Mouse (Mus musculus): ENCODE measurements at regions not wholly inside any gene's neighbourhood (a gene's known extent, or its start where the extent isn't known, plus 50 kb on each side); places are given as distances from the start of the nearest gene placed in this dataset.
"Not testable (repeated sequence)": the region's sequence is repeated elsewhere in the genome, so short reads cannot be mapped to it uniquely, and the experiment has no call there.

GRCm38 (mm10) chr9:78769168-78769567 is 153.8 kb downstream of the Cd109 start:
- H3K36me3 ChIP-seq, result no peaks in the 10 kb centered on the region
- H3K9me3 ChIP-seq, result no peaks in the 10 kb centered on the region
- no peak overlapping the region for H3K27ac ChIP-seq (replicated peaks)
- no peak overlapping the region for H3K4me3 ChIP-seq
- H3K9ac ChIP-seq, result no peak overlapping the region
- no peak overlapping the region for H3K4me2 ChIP-seq
- ATAC-seq (ENCODE audit: extremely low read depth, insufficient number of reproducible peaks, low FRiP score, low TSS enrichment), result no peak
- no peaks in the 10 kb centered on the region for H3K4me1 ChIP-seq
- H3K27me3 ChIP-seq (replicated peaks), result 0 out of 2 replicates have a peak, but pooled peaks cover 4% of the 10 kb centered on the region
- WGBS, result 35% methylated on average over 5 of the region's 5 CpGs

- H3K4me2 ChIP-seq, result no peak overlapping the region
- no peaks in the 10 kb centered on the region for H3K36me3 ChIP-seq
- no peak overlapping the region for H3K27ac ChIP-seq (replicated peaks)
- no peak overlapping the region for H3K4me3 ChIP-seq
- H3K27me3 ChIP-seq (replicated peaks), result 0 out of 2 replicates have a peak, but pooled peaks cover 4% of the 10 kb centered on the region
- peaks cover 3% of the 10 kb centered on the region; the same call in 1 of the 2 replicates for H3K4me1 ChIP-seq
- no peak overlapping the region for H3K9ac ChIP-seq
- WGBS, result 59% methylated on average over 3 of the region's 3 CpGs
- ATAC-seq (ENCODE audit: extremely low read depth, insufficient number of reproducible peaks, low FRiP score, low TSS enrichment), result no peak
- no peaks in the 10 kb centered on the region for H3K9me3 ChIP-seq
These were observed 158.6 kb downstream of the Cd109 start for GRCm38 (mm10) chr9:78773936-78774335.

- Histone ChIP-seq H3K36me3 (no peaks in the 10 kb centered on the region), H3K27ac (replicated peaks) (no peak overlapping the region), H3K4me2 (0 out of 2 replicates have a peak overlapping the region, but pooled peaks have one; percentile 3), H3K27me3 (replicated peaks) (0 out of 2 replicates have a peak, but pooled peaks cover 4% of the 10 kb centered on the region), H3K4me1 (peaks cover 3% of the 10 kb centered on the region; the same call in 1 of the 2 replicates), H3K4me3 (no peak overlapping the region), H3K9ac (no peak overlapping the region), H3K9me3 (no peaks in the 10 kb centered on the region)
- no peak for ATAC-seq (ENCODE audit: extremely low read depth, insufficient number of reproducible peaks, low FRiP score, low TSS enrichment)
- WGBS, result 8% methylated on average over 5 of the region's 5 CpGs
These were observed 160.1 kb downstream of the Cd109 start for GRCm38 (mm10) chr9:78775462-78775861.

- Histone ChIP-seq H3K4me2 (no peak overlapping the region), H3K4me3 (no peak overlapping the region), H3K27me3 (replicated peaks) (no peaks in the 10 kb centered on the region; the same call in 1 of the 2 replicates), H3K9me3 (no peaks in the 10 kb centered on the region), H3K27ac (replicated peaks) (no peak overlapping the region), H3K36me3 (no peaks in the 10 kb centered on the region), H3K9ac (no peak overlapping the region), H3K4me1 (peaks cover 3% of the 10 kb centered on the region; the same call in 1 of the 2 replicates)
- WGBS, result 63% methylated on average over 4 of the region's 4 CpGs
- no peak for ATAC-seq (ENCODE audit: extremely low read depth, insufficient number of reproducible peaks, low FRiP score, low TSS enrichment)
These were observed 165.2 kb downstream of the Cd109 start for GRCm38 (mm10) chr9:78780595-78780994.

- Histone ChIP-seq H3K9ac (no peak overlapping the region), H3K27ac (replicated peaks) (no peak overlapping the region), H3K9me3 (no peaks in the 10 kb centered on the region), H3K4me3 (no peak overlapping the region), H3K4me1 (no peaks in the 10 kb centered on the region), H3K36me3 (no peaks in the 10 kb centered on the region), H3K27me3 (replicated peaks) (peaks cover 5% of the 10 kb centered on the region; the same call in 1 of the 2 replicates), H3K4me2 (no peak overlapping the region)
- ATAC-seq (ENCODE audit: extremely low read depth, insufficient number of reproducible peaks, low FRiP score, low TSS enrichment), result no peak
- 82% methylated on average over 4 of the region's 4 CpGs for WGBS
These were observed 167.0 kb downstream of the Cd109 start for GRCm38 (mm10) chr9:78782297-78782696.

GRCm38 (mm10) chr9:78782860-78783259 is 167.5 kb downstream of the Cd109 start:
- Histone ChIP-seq H3K27me3 (replicated peaks) (peaks cover 6% of the 10 kb centered on the region; the same call in 1 of the 2 replicates), H3K36me3 (no peaks in the 10 kb centered on the region), H3K4me3 (no peak overlapping the region), H3K9ac (no peak overlapping the region), H3K9me3 (no peaks in the 10 kb centered on the region), H3K27ac (replicated peaks) (no peak overlapping the region), H3K4me2 (no peak overlapping the region), H3K4me1 (no peaks in the 10 kb centered on the region)
- ATAC-seq (ENCODE audit: extremely low read depth, insufficient number of reproducible peaks, low FRiP score, low TSS enrichment), result no peak
- 70% methylated on average over 8 of the region's 8 CpGs for WGBS

- peaks cover 6% of the 10 kb centered on the region; the same call in 1 of the 2 replicates for H3K27me3 ChIP-seq (replicated peaks)
- H3K4me2 ChIP-seq, result no peak overlapping the region
- H3K4me1 ChIP-seq, result no peaks in the 10 kb centered on the region
- no peak overlapping the region for H3K27ac ChIP-seq (replicated peaks)
- 0% methylated on average over 1 of the region's 1 CpGs for WGBS
- no peak overlapping the region for H3K9ac ChIP-seq
- no peak overlapping the region for H3K4me3 ChIP-seq
- H3K36me3 ChIP-seq, result no peaks in the 10 kb centered on the region
- no peak for ATAC-seq (ENCODE audit: extremely low read depth, insufficient number of reproducible peaks, low FRiP score, low TSS enrichment)
- H3K9me3 ChIP-seq, result no peaks in the 10 kb centered on the region
These were observed 172.5 kb downstream of the Cd109 start for GRCm38 (mm10) chr9:78787866-78788265.

GRCm38 (mm10) chr9:78789703-78790102 is 174.4 kb downstream of the Cd109 start:
- H3K4me3 ChIP-seq, result no peak overlapping the region
- H3K4me1 ChIP-seq, result no peaks in the 10 kb centered on the region
- H3K9ac ChIP-seq, result no peak overlapping the region
- H3K27me3 ChIP-seq (replicated peaks), result peaks cover 6% of the 10 kb centered on the region; the same call in 1 of the 2 replicates
- no peak overlapping the region for H3K4me2 ChIP-seq
- no peaks in the 10 kb centered on the region for H3K36me3 ChIP-seq
- no peak for ATAC-seq (ENCODE audit: extremely low read depth, insufficient number of reproducible peaks, low FRiP score, low TSS enrichment)
- no peaks in the 10 kb centered on the region for H3K9me3 ChIP-seq
- no peak overlapping the region for H3K27ac ChIP-seq (replicated peaks)

- Histone ChIP-seq H3K9ac (no peak overlapping the region), H3K36me3 (no peaks in the 10 kb centered on the region), H3K9me3 (no peaks in the 10 kb centered on the region), H3K4me3 (no peak overlapping the region), H3K27me3 (replicated peaks) (peaks cover 6% of the 10 kb centered on the region; the same call in 1 of the 2 replicates), H3K4me2 (no peak overlapping the region), H3K4me1 (no peaks in the 10 kb centered on the region), H3K27ac (replicated peaks) (no peak overlapping the region)
- 74% methylated on average over 2 of the region's 2 CpGs for WGBS
- ATAC-seq (ENCODE audit: extremely low read depth, insufficient number of reproducible peaks, low FRiP score, low TSS enrichment), result no peak
These were observed 174.8 kb downstream of the Cd109 start for GRCm38 (mm10) chr9:78790155-78790554.

- 36% methylated on average over 1 of the region's 1 CpGs for WGBS
- Histone ChIP-seq H3K36me3 (no peaks in the 10 kb centered on the region), H3K27ac (replicated peaks) (no peak overlapping the region), H3K9me3 (no peaks in the 10 kb centered on the region), H3K4me1 (no peaks in the 10 kb centered on the region), H3K9ac (no peak overlapping the region), H3K4me3 (no peak overlapping the region), H3K4me2 (no peak overlapping the region), H3K27me3 (replicated peaks) (no peaks in the 10 kb centered on the region)
- no peak for ATAC-seq (ENCODE audit: extremely low read depth, insufficient number of reproducible peaks, low FRiP score, low TSS enrichment)
These were observed 180.5 kb downstream of the Cd109 start for GRCm38 (mm10) chr9:78795801-78796200.

GRCm38 (mm10) chr9:78817221-78817620 is 201.9 kb downstream of the Cd109 start:
- no peak overlapping the region for H3K9ac ChIP-seq
- H3K4me2 ChIP-seq, result no peak overlapping the region
- H3K9me3 ChIP-seq, result no peaks in the 10 kb centered on the region
- no peaks in the 10 kb centered on the region for H3K36me3 ChIP-seq
- WGBS, result 66% methylated on average over 4 of the region's 4 CpGs
- no peaks in the 10 kb centered on the region for H3K27me3 ChIP-seq (replicated peaks)
- H3K4me1 ChIP-seq, result peaks cover 4% of the 10 kb centered on the region; the same call in 1 of the 2 replicates
- no peak overlapping the region for H3K4me3 ChIP-seq
- no peak for ATAC-seq (ENCODE audit: extremely low read depth, insufficient number of reproducible peaks, low FRiP score, low TSS enrichment)
- no peak overlapping the region for H3K27ac ChIP-seq (replicated peaks)

- not testable (repeated sequence) for ATAC-seq (ENCODE audit: extremely low read depth, insufficient number of reproducible peaks, low FRiP score, low TSS enrichment)
- peak overlapping the region; percentile 73 for H3K9ac ChIP-seq
These were observed 206.3 kb downstream of the Cd109 start for GRCm38 (mm10) chr9:78821554-78822212.

More at GRCm38 (mm10) chr9:78821554-78822212, 206.3 kb downstream of the Cd109 start:
- Histone ChIP-seq H3K4me2 (peak overlapping the region; percentile 70), H3K4me3 (peak overlapping the region; percentile 49)
- H3K4me1 ChIP-seq; H3K36me3 ChIP-seq; H3K27ac ChIP-seq (replicated peaks); H3K9me3 ChIP-seq; H3K27me3 ChIP-seq (replicated peaks): not testable (repeated sequence)
- WGBS, result 6% methylated on average over 49 of the region's 52 CpGs

Data from heart, embryonic 13.5 days (tissue).